Mouse (Mus musculus) neural tube, embryonic 11.5 days (tissue): ENCODE data around the gene Cyp4f39. TPM values are rescaled to one million over a fixed set of nuclear protein-coding genes. Genes with fewer than 3 reads are reported as not detected.

Experiments
- ATAC-seq: fragments of 200-750 bp; cut with Nextera tagmentation; 2 replicates; pipeline ENCODE4 v1.8.0; 2017; ENCODE audit warnings: moderate number of reproducible peaks, mild to moderate bottlenecking, moderate TSS enrichment, moderate library complexity; ENCODE audit not compliant: insufficient read depth, low FRiP score, low TSS enrichment
- DNase-seq: peaks from one replicate; pipeline ENCODE4 v3.0.0-alpha.2; 2015; ENCODE audit warnings: low spot score
- H3K27ac ChIP-seq: fragments of 300-500 bp; sonication (generic); 2 replicates; pipeline ENCODE4 v1.5.1; 2014; ENCODE audit warnings: low read depth, mild to moderate bottlenecking, low read length
- H3K27me3 ChIP-seq: fragments of 300-500 bp; sonication (generic); 2 replicates; pipeline ENCODE4 v1.6.1; 2014; ENCODE audit warnings: mild to moderate bottlenecking, low read length, mixed read lengths; ENCODE audit not compliant: control insufficient read depth, insufficient read depth
- H3K36me3 ChIP-seq: fragments of 300-500 bp; sonication (generic); 2 replicates; pipeline ENCODE4 v1.6.1; 2014; ENCODE audit warnings: mild to moderate bottlenecking, low read length, moderate library complexity, mixed read lengths; ENCODE audit not compliant: control insufficient read depth, insufficient read depth
- H3K4me1 ChIP-seq: fragments of 300-500 bp; sonication (generic); 2 replicates; pipeline ENCODE4 v1.6.1; 2014; ENCODE audit warnings: low read length, mixed read lengths; ENCODE audit not compliant: control insufficient read depth, insufficient read depth
- H3K4me2 ChIP-seq: fragments of 300-500 bp; sonication (generic); 2 replicates; pipeline ENCODE4 v1.6.1; 2014; ENCODE audit warnings: low read depth, mild to moderate bottlenecking, moderate library complexity
- H3K4me3 ChIP-seq: fragments of 300-500 bp; sonication (generic); 2 replicates; pipeline ENCODE4 v1.5.1; 2014; ENCODE audit warnings: low read depth, low read length
- H3K9ac ChIP-seq: fragments of 300-500 bp; sonication (generic); 2 replicates; pipeline ENCODE4 v1.6.1; 2014; ENCODE audit warnings: mild to moderate bottlenecking, low read length
- H3K9me3 ChIP-seq: fragments of 300-500 bp; sonication (generic); 2 replicates; pipeline ENCODE4 v1.6.1; 2016; ENCODE audit warnings: low read length; ENCODE audit not compliant: control insufficient read depth
- WGBS: fragments of 180-500 bp; shearing (Covaris S2); extraction: QIAGEN DNeasy Blood & Tissue Kit; methylation state at CpG from one replicate; pipeline ENCODE4 v1.1.7; 2014; 5-methylcytosine and 5-hydroxymethylcytosine counted together
- polyA plus RNA-seq: library from polyadenylated mRNA; unstranded; fragments of >200 nt; fragmentation: Nextera tagmentation; extraction: Ambion mirVana; gene quantifications from 2 replicates; pipeline ENCODE4 v1.2.1, GENCODE M21; 2014

Gene Cyp4f39
- 0.53 and 0.74 TPM in 2 replicates for polyA plus RNA-seq

GRCm38 (mm10) chr17:32452482-32452881 is at the start of gene Cyp4f39:
Gene Cyp4f39 (plus strand): TSS chr17:32452723.
- WGBS = 4% methylated on average over 19 of the region's 19 CpGs
- ATAC-seq = no peak
- H3K9ac ChIP-seq = peak within 1 kb of the TSS; percentile 48

GRCm38 (mm10) chr17:32402779-32403157 is 49.8 kb upstream of the Cyp4f39 start:
- Histone ChIP-seq H3K9ac (no peak overlapping the region), H3K36me3 (no peaks in the 10 kb centered on the region), H3K4me1 (no peaks in the 10 kb centered on the region), H3K4me3 (no peak overlapping the region), H3K27me3 (peaks cover 14% of the 10 kb centered on the region), H3K27ac (no peak overlapping the region), H3K9me3 (no peaks in the 10 kb centered on the region), H3K4me2 (no peak overlapping the region)
- DNase-seq (no peak), ATAC-seq (no peak)
- 76% methylated on average over 11 of the region's 11 CpGs for WGBS

More at GRCm38 (mm10) chr17:32452482-32452881, at the start of gene Cyp4f39:
- Histone ChIP-seq H3K4me2 (peak within 1 kb of the TSS; percentile 49), H3K27me3 (no peaks in the 10 kb centered on the region), H3K27ac (no peak within 1 kb of the TSS), H3K4me3 (peak within 1 kb of the TSS; percentile 19; the same call in 1 of the 2 replicates), H3K36me3 (no peaks in the 10 kb centered on the region), H3K4me1 (no peaks in the 10 kb centered on the region), H3K9me3 (no peaks in the 10 kb centered on the region)
- DNase-seq = peak; percentile 33

- H3K4me2 ChIP-seq = no peak within 1 kb of the TSS
- H3K9ac ChIP-seq = no peak within 1 kb of the TSS
- WGBS = 82% methylated on average over 8 of the region's 8 CpGs
- DNase-seq (no peak), ATAC-seq (no peak)
- H3K4me3 ChIP-seq = no peak within 1 kb of the TSS
- no peak within 1 kb of the TSS for H3K27ac ChIP-seq
- no peaks in the 10 kb centered on the region for H3K36me3 ChIP-seq
- no peaks in the 10 kb centered on the region for H3K9me3 ChIP-seq
- H3K27me3 ChIP-seq = peaks cover 8% of the 10 kb centered on the region
- H3K4me1 ChIP-seq = no peaks in the 10 kb centered on the region
Measured at GRCm38 (mm10) chr17:32403417-32403816, 49.1 kb upstream of the Cyp4f39 start, which contains the start of gene Rasal3. Gene Rasal3 (minus strand): TSS chr17:32403583.

- H3K9me3 ChIP-seq = no peaks in the 10 kb centered on the region
- ATAC-seq (no peak), DNase-seq (no peak)
- H3K4me1 ChIP-seq = no peaks in the 10 kb centered on the region
- no peak overlapping the region for H3K4me3 ChIP-seq
- H3K36me3 ChIP-seq = no peaks in the 10 kb centered on the region
- peaks cover 6% of the 10 kb centered on the region; the same call in 1 of the 2 replicates for H3K27me3 ChIP-seq
- 81% methylated on average over 6 of the region's 6 CpGs for WGBS
- no peak overlapping the region for H3K27ac ChIP-seq
- H3K9ac ChIP-seq = no peak overlapping the region
- no peak overlapping the region for H3K4me2 ChIP-seq
Measured at GRCm38 (mm10) chr17:32411898-32412297, 40.6 kb upstream of the Cyp4f39 start.

- Histone ChIP-seq H3K9ac (no peak overlapping the region), H3K4me2 (no peak overlapping the region), H3K27me3 (peaks cover 6% of the 10 kb centered on the region; the same call in 1 of the 2 replicates), H3K4me1 (no peaks in the 10 kb centered on the region), H3K27ac (no peak overlapping the region), H3K36me3 (no peaks in the 10 kb centered on the region), H3K9me3 (no peaks in the 10 kb centered on the region), H3K4me3 (no peak overlapping the region)
- DNase-seq (no peak), ATAC-seq (no peak)
- WGBS = 55% methylated on average over 24 of the region's 24 CpGs
Measured at GRCm38 (mm10) chr17:32415417-32416020, 37.0 kb upstream of the Cyp4f39 start.

- no peaks in the 10 kb centered on the region for H3K9me3 ChIP-seq
- DNase-seq = no peak
- 93% methylated on average over 14 of the region's 14 CpGs for WGBS
- peaks cover 6% of the 10 kb centered on the region; the same call in 1 of the 2 replicates for H3K27me3 ChIP-seq
- no peak overlapping the region for H3K4me3 ChIP-seq
- H3K4me2 ChIP-seq = no peak overlapping the region
- H3K36me3 ChIP-seq = no peaks in the 10 kb centered on the region
- no peak for ATAC-seq
- H3K27ac ChIP-seq = no peak overlapping the region
- H3K9ac ChIP-seq = no peak overlapping the region
- no peaks in the 10 kb centered on the region for H3K4me1 ChIP-seq
Measured at GRCm38 (mm10) chr17:32416771-32417170, 35.8 kb upstream of the Cyp4f39 start.

GRCm38 (mm10) chr17:32419989-32420388 is 32.5 kb upstream of the Cyp4f39 start:
- no peak for ATAC-seq
- no peak for DNase-seq
- H3K4me1 ChIP-seq = no peaks in the 10 kb centered on the region
- H3K9me3 ChIP-seq = no peaks in the 10 kb centered on the region
- no peak overlapping the region for H3K9ac ChIP-seq
- H3K4me2 ChIP-seq = no peak overlapping the region
- peaks cover 6% of the 10 kb centered on the region; the same call in 1 of the 2 replicates for H3K27me3 ChIP-seq
- no peak overlapping the region for H3K4me3 ChIP-seq
- H3K36me3 ChIP-seq = no peaks in the 10 kb centered on the region
- no peak overlapping the region for H3K27ac ChIP-seq
- WGBS = 80% methylated on average over 2 of the region's 2 CpGs

- Histone ChIP-seq H3K27ac (no peak overlapping the region), H3K4me1 (no peaks in the 10 kb centered on the region), H3K36me3 (no peaks in the 10 kb centered on the region), H3K9me3 (no peaks in the 10 kb centered on the region), H3K4me2 (no peak overlapping the region), H3K27me3 (peaks cover 4% of the 10 kb centered on the region; the same call in 1 of the 2 replicates), H3K4me3 (no peak overlapping the region), H3K9ac (no peak overlapping the region)
- DNase-seq (no peak), ATAC-seq (no peak)
- WGBS = 79% methylated on average over 8 of the region's 8 CpGs
Measured at GRCm38 (mm10) chr17:32420781-32421180, 31.7 kb upstream of the Cyp4f39 start.

- H3K9ac ChIP-seq = no peak within 1 kb of the TSS
- H3K4me1 ChIP-seq = no peaks in the 10 kb centered on the region
- no peak for DNase-seq
- H3K36me3 ChIP-seq = no peaks in the 10 kb centered on the region
- no peak within 1 kb of the TSS for H3K27ac ChIP-seq
- no peaks in the 10 kb centered on the region for H3K9me3 ChIP-seq
- no peak within 1 kb of the TSS for H3K4me3 ChIP-seq
- ATAC-seq = no peak
- H3K4me2 ChIP-seq = no peak within 1 kb of the TSS
- WGBS = 90% methylated on average over 2 of the region's 2 CpGs
- no peaks in the 10 kb centered on the region for H3K27me3 ChIP-seq
Measured at GRCm38 (mm10) chr17:32424034-32424433, 28.5 kb upstream of the Cyp4f39 start, which contains the start of gene Pglyrp2. Gene Pglyrp2 (minus strand): TSS chr17:32424167.
